Mouse (Mus musculus) testis, postnatal 14 days (tissue): ENCODE results near the gene Cdhr1.

ENCODE experiments used
- DNase-seq: peaks from one replicate; pipeline ENCODE4 v3.0.0; 2021; ENCODE audit warnings: low spot score

Gene Cdhr1

GRCm38 (mm10) chr14:37068516-37068915, 29.6 kb downstream of the Cdhr1 start:
- peak; percentile 41 for DNase-seq

- DNase-seq = no peak
Measured at GRCm38 (mm10) chr14:37067629-37068028, 30.5 kb downstream of the Cdhr1 start, which contains the start of gene Lrit2. TSS of gene Lrit2 (plus strand) at chr14:37067929.

- no peak for DNase-seq
Measured at GRCm38 (mm10) chr14:37066636-37067035, 31.5 kb downstream of the Cdhr1 start.

- no peak for DNase-seq
Measured at GRCm38 (mm10) chr14:37064849-37065248, 33.3 kb downstream of the Cdhr1 start.

GRCm38 (mm10) chr14:37048914-37049410, 49.2 kb downstream of the Cdhr1 start, which contains the start of gene Rgr:
TSS of gene Rgr (minus strand) at chr14:37048964.
- DNase-seq = no peak

- no peak for DNase-seq
Measured at GRCm38 (mm10) chr14:37034432-37034831, 63.7 kb downstream of the Cdhr1 start.

GRCm38 (mm10) chr14:37033241-37033640, 64.9 kb downstream of the Cdhr1 start:
- peak; percentile 46 for DNase-seq

- no peak for DNase-seq
Measured at GRCm38 (mm10) chr14:37032481-37033104, 65.6 kb downstream of the Cdhr1 start.

GRCm38 (mm10) chr14:37028555-37028954, 69.6 kb downstream of the Cdhr1 start:
- DNase-seq = peak; percentile 29

GRCm38 (mm10) chr14:37027951-37028350, 70.2 kb downstream of the Cdhr1 start:
- DNase-seq = no peak
